ENCODE assay signal across 27 mouse cellular contexts in the genomic region with DNA sequence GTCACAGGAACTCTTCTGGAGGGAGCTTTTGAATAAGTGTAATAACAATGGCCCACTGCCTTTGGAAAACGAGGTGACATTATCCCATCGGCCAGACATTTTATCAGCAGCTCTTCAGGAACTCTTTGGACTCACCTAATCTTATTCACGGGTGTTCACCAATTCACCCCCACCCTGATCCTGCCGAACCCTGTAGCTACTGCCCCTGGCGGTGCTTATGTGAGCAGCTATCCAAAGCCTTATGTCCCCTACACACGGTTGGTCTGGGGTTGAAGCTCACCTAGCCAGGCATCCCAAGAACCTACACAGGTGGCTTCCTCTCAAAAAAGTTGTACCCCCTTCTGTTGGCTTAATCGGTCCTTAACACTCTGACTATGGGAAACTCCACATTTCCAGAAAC. TPM values are rescaled to one million over a fixed set of nuclear protein-coding genes. Genes with fewer than 3 reads are reported as not detected.
DNase-seq lines count a peak whose midpoint lies in the region; ATAC-seq and TF ChIP-seq lines count a peak whose summit lies in the region.
"Had no signal": no experiment of that assay in that cellular context is flagged by ENCODE, and none has a peak within 500 bp of the region (broad histone marks: within the 10 kb centered on the region; RNA-seq: fewer than 3 reads in every experiment).

No protein-coding gene starts in this region.

- 0 out of 2 replicates have a peak, but pooled peaks have one; percentile 9 for TF ChIP-seq CTCF in heart, postnatal 0 days (IDR thresholded peaks at IDR 0.05; ENCODE audit: low read depth)

- H3K36me3 ChIP-seq in heart, postnatal 0 days (replicated peaks; ENCODE audit: control insufficient read depth, insufficient read depth, low read length), result no peaks in the 10 kb centered on the region
- no peaks in the 10 kb centered on the region for H3K36me3 ChIP-seq in heart, embryonic 12.5 days
- H3K36me3 ChIP-seq in liver, embryonic 12.5 days, result no peaks in the 10 kb centered on the region
- no peaks in the 10 kb centered on the region for H3K36me3 ChIP-seq in forebrain, embryonic 10.5 days (replicated peaks)
- H3K36me3 ChIP-seq: hindbrain, embryonic 13.5 days; midbrain, embryonic 15.5 days; neural tube, embryonic 12.5 days had no signal

- no peak overlapping the region for H3K4me3 ChIP-seq in heart, postnatal 0 days (ENCODE audit: low read depth, low read length)
- no peak overlapping the region for H3K4me3 ChIP-seq in heart, embryonic 12.5 days
- H3K4me3 ChIP-seq in liver, embryonic 12.5 days, result no peak overlapping the region
- no peak overlapping the region for H3K4me3 ChIP-seq in forebrain, embryonic 10.5 days
- H3K4me3 ChIP-seq: hindbrain, embryonic 13.5 days; midbrain, embryonic 15.5 days; neural tube, embryonic 12.5 days had no signal

- no peak overlapping the region for H3K27ac ChIP-seq in heart, postnatal 0 days (ENCODE audit: low read depth)
- no peak overlapping the region for H3K27ac ChIP-seq in heart, embryonic 12.5 days (ENCODE audit: poor library complexity, severe bottlenecking)
- no peak overlapping the region for H3K27ac ChIP-seq in liver, embryonic 12.5 days
- H3K27ac ChIP-seq in forebrain, embryonic 10.5 days, result no peak overlapping the region
- H3K27ac ChIP-seq: hindbrain, embryonic 13.5 days; midbrain, embryonic 15.5 days; neural tube, embryonic 12.5 days had no signal

- H3K9me3 ChIP-seq in heart, postnatal 0 days (replicated peaks; ENCODE audit: control insufficient read depth, low read length), result no peaks in the 10 kb centered on the region
- no peaks in the 10 kb centered on the region for H3K9me3 ChIP-seq in heart, embryonic 12.5 days (replicated peaks)
- no peaks in the 10 kb centered on the region for H3K9me3 ChIP-seq in liver, embryonic 12.5 days (replicated peaks)
- no peaks in the 10 kb centered on the region for H3K9me3 ChIP-seq in forebrain, embryonic 10.5 days
- H3K9me3 ChIP-seq: hindbrain, embryonic 13.5 days; midbrain, embryonic 15.5 days; neural tube, embryonic 12.5 days had no signal

- no peak overlapping the region for H3K4me2 ChIP-seq in heart, postnatal 0 days (ENCODE audit: low read depth, low read length)
- H3K4me2 ChIP-seq in heart, embryonic 12.5 days, result no peak overlapping the region
- H3K4me2 ChIP-seq in liver, embryonic 12.5 days, result no peak overlapping the region
- H3K4me2 ChIP-seq: hindbrain, embryonic 13.5 days; midbrain, embryonic 15.5 days; neural tube, embryonic 12.5 days had no signal

- no peaks in the 10 kb centered on the region for H3K27me3 ChIP-seq in heart, postnatal 0 days (ENCODE audit: control insufficient read depth, insufficient read depth, low read length)
- H3K27me3 ChIP-seq in heart, embryonic 12.5 days (replicated peaks), result no peaks in the 10 kb centered on the region
- H3K27me3 ChIP-seq in liver, embryonic 12.5 days (replicated peaks), result peaks cover 14% of the 10 kb centered on the region
- H3K27me3 ChIP-seq in forebrain, embryonic 10.5 days (ENCODE audit: poor library complexity, severe bottlenecking), result no peaks in the 10 kb centered on the region
- H3K27me3 ChIP-seq: hindbrain, embryonic 13.5 days; midbrain, embryonic 15.5 days; neural tube, embryonic 12.5 days had no signal

- TF ChIP-seq EP300 in heart, postnatal 0 days (IDR thresholded peaks at IDR 0.05; ENCODE audit: low read depth), result no peak

- no peak for ATAC-seq in heart, postnatal 0 days (ENCODE audit: insufficient read depth, low read depth)
- ATAC-seq in heart, embryonic 12.5 days (ENCODE audit: insufficient number of reproducible peaks, low FRiP score), result no peak
- peak; percentile 65 for ATAC-seq in liver, embryonic 12.5 days
- ATAC-seq in megakaryocyte-erythroid progenitor cell, adult 5-6 weeks (replicated peaks; ENCODE audit: low FRiP score, low TSS enrichment, poor library complexity, severe bottlenecking), result peak; percentile 63; the same call in 1 of the 2 replicates
- ATAC-seq: forebrain, embryonic 14.5 days; midbrain, embryonic 15.5 days had no signal

- no peak overlapping the region for H3K9ac ChIP-seq in heart, postnatal 0 days (replicated peaks; ENCODE audit: low read depth, low read length)
- H3K9ac ChIP-seq in heart, embryonic 12.5 days, result no peak overlapping the region
- H3K9ac ChIP-seq in liver, embryonic 12.5 days, result no peak overlapping the region
- H3K9ac ChIP-seq: hindbrain, embryonic 13.5 days; midbrain, embryonic 15.5 days; neural tube, embryonic 12.5 days had no signal

- no peak for DNase-seq in heart, postnatal 0 days (ENCODE audit: low spot score)
- DNase-seq in R1 (ENCODE audit: low read depth, low spot score), result peak; percentile 40
- no peak for DNase-seq in forebrain, embryonic 10.5 days (ENCODE audit: extremely low spot score, low spot score)
- DNase-seq in kidney, adult 18-20 months, result no peak
- DNase-seq: adrenal gland, adult 2 months; cerebellum, adult 11 months; cerebellum, postnatal 10 days; gastrocnemius, postnatal 10 days; heart, adult 18-20 months; heart, postnatal 36 days; kidney, adult 8-10 months; kidney, postnatal 14 days; lung, postnatal 14 days; retina, postnatal 1 day; thymus, postnatal 36 days had no signal

- no peaks in the 10 kb centered on the region for H3K4me1 ChIP-seq in heart, postnatal 0 days (ENCODE audit: control insufficient read depth, insufficient read depth)
- peaks cover 18% of the 10 kb centered on the region for H3K4me1 ChIP-seq in heart, embryonic 12.5 days (replicated peaks)
- H3K4me1 ChIP-seq in liver, embryonic 12.5 days, result peaks cover 12% of the 10 kb centered on the region
- H3K4me1 ChIP-seq in forebrain, embryonic 10.5 days, result peaks cover 13% of the 10 kb centered on the region

- WGBS in heart, postnatal 0 days, result 38% methylated on average over 7 of the region's 7 CpGs
- 47% methylated on average over 7 of the region's 7 CpGs for WGBS in heart, embryonic 12.5 days
- WGBS in liver, embryonic 12.5 days (ENCODE audit: insufficient replicate concordance), result 40% methylated on average over 7 of the region's 7 CpGs
- 65% methylated on average over 7 of the region's 7 CpGs for WGBS in forebrain, embryonic 10.5 days

RNA-seq across cellular contexts. Expression of gene Fgfrl1, which starts 27.6 kb away (rescaled TPM):
- 23.8 and 40.5 TPM in 2 replicates for total RNA-seq in heart, postnatal 0 days (2014; rRNA removed; ENCODE audit: low replicate concordance)
- 8.6 and 9.2 TPM in 2 replicates for polyA plus RNA-seq in heart, postnatal 0 days (2015; fragmentation: Nextera tagmentation; extraction: Ambion mirVana)
- polyA plus RNA-seq in heart, embryonic 12.5 days (2016; fragmentation: Nextera tagmentation; extraction: Ambion mirVana), result 39.1 and 40.1 TPM in 2 replicates
- polyA plus RNA-seq in liver, embryonic 12.5 days (2016; fragmentation: Nextera tagmentation; extraction: Ambion mirVana), result 18.0 and 18.6 TPM in 2 replicates
- 16.8 and 29.8 TPM in 2 replicates for total RNA-seq in megakaryocyte-erythroid progenitor cell, adult 5-6 weeks (2014; fragmentation: Nextera tagmentation)
- total RNA-seq in megakaryocyte-erythroid progenitor cell, adult 5-6 weeks (2017), result 7.5 and 8.4 TPM in 2 replicates
- polyA plus RNA-seq in forebrain, embryonic 10.5 days (2016; fragmentation: Nextera tagmentation; extraction: Ambion mirVana), result 10.4 and 12.3 TPM in 2 replicates

RNA-seq across cellular contexts. Expression of gene Slc26a1, which starts 44.4 kb away (rescaled TPM):
- total RNA-seq in heart, postnatal 0 days (2014; rRNA removed; ENCODE audit: low replicate concordance), result 0.08 TPM in 1 of 2 replicates, not detected in the other
- 0.11 and 0.23 TPM in 2 replicates for polyA plus RNA-seq in heart, postnatal 0 days (2015; fragmentation: Nextera tagmentation; extraction: Ambion mirVana)
- polyA plus RNA-seq in heart, embryonic 12.5 days (2016; fragmentation: Nextera tagmentation; extraction: Ambion mirVana), result 0.54 and 1.0 TPM in 2 replicates
- 12.7 and 12.9 TPM in 2 replicates for polyA plus RNA-seq in liver, embryonic 12.5 days (2016; fragmentation: Nextera tagmentation; extraction: Ambion mirVana)
- total RNA-seq in megakaryocyte-erythroid progenitor cell, adult 5-6 weeks (2014; fragmentation: Nextera tagmentation), result 22.9 and 25.8 TPM in 2 replicates
- total RNA-seq in megakaryocyte-erythroid progenitor cell, adult 5-6 weeks (2017), result 10.7 and 12.3 TPM in 2 replicates
- polyA plus RNA-seq in forebrain, embryonic 10.5 days (2016; fragmentation: Nextera tagmentation; extraction: Ambion mirVana), result 0.77 and 1.0 TPM in 2 replicates
- total RNA-seq: heart, adult 18-20 months; heart, postnatal 36 days had no signal

RNA-seq across cellular contexts. Expression of gene Dgkq, which starts 50.3 kb away (rescaled TPM):
- 11.9 and 34.7 TPM in 2 replicates for total RNA-seq in heart, postnatal 0 days (2014; rRNA removed; ENCODE audit: low replicate concordance)
- 2.9 and 3.0 TPM in 2 replicates for polyA plus RNA-seq in heart, postnatal 0 days (2015; fragmentation: Nextera tagmentation; extraction: Ambion mirVana)
- 8.4 and 9.4 TPM in 2 replicates for polyA plus RNA-seq in heart, embryonic 12.5 days (2016; fragmentation: Nextera tagmentation; extraction: Ambion mirVana)
- 6.2 and 7.1 TPM in 2 replicates for polyA plus RNA-seq in liver, embryonic 12.5 days (2016; fragmentation: Nextera tagmentation; extraction: Ambion mirVana)
- 16.3 and 24.7 TPM in 2 replicates for total RNA-seq in megakaryocyte-erythroid progenitor cell, adult 5-6 weeks (2014; fragmentation: Nextera tagmentation)
- 10.5 and 13.0 TPM in 2 replicates for total RNA-seq in megakaryocyte-erythroid progenitor cell, adult 5-6 weeks (2017)
- 11.3 and 13.3 TPM in 2 replicates for polyA plus RNA-seq in forebrain, embryonic 10.5 days (2016; fragmentation: Nextera tagmentation; extraction: Ambion mirVana)

RNA-seq across cellular contexts. Expression of gene Rnf212, which starts 55.0 kb away (rescaled TPM):
- not detected in 2 replicates for total RNA-seq in heart, postnatal 0 days (2014; rRNA removed; ENCODE audit: low replicate concordance)
- polyA plus RNA-seq in heart, postnatal 0 days (2015; fragmentation: Nextera tagmentation; extraction: Ambion mirVana), result not detected in 2 replicates
- polyA plus RNA-seq in heart, embryonic 12.5 days (2016; fragmentation: Nextera tagmentation; extraction: Ambion mirVana), result 0.65 and 1.2 TPM in 2 replicates
- polyA plus RNA-seq in liver, embryonic 12.5 days (2016; fragmentation: Nextera tagmentation; extraction: Ambion mirVana), result 4.0 and 4.2 TPM in 2 replicates
- not detected in 2 replicates for total RNA-seq in megakaryocyte-erythroid progenitor cell, adult 5-6 weeks (2014; fragmentation: Nextera tagmentation)
- total RNA-seq in megakaryocyte-erythroid progenitor cell, adult 5-6 weeks (2017), result not detected in 2 replicates
- polyA plus RNA-seq in forebrain, embryonic 10.5 days (2016; fragmentation: Nextera tagmentation; extraction: Ambion mirVana), result 0.27 TPM in 1 of 2 replicates, not detected in the other
- total RNA-seq: adrenal gland, adult 2 months; adrenal gland, postnatal 4 days; gastrocnemius, postnatal 10 days; heart, adult 18-20 months; heart, postnatal 36 days; layer of hippocampus, adult 18-20 months; layer of hippocampus, postnatal 25 days; left cerebral cortex, postnatal 10 days had no signal
- polyA plus RNA-seq: adrenal gland, adult 2 months; forebrain, embryonic 14.5 days; heart, embryonic 14.5 days; hindbrain, embryonic 13.5 days; midbrain, embryonic 15.5 days; neural tube, embryonic 12.5 days had no signal

RNA-seq across cellular contexts. Expression of gene Idua, which starts 59.6 kb away (rescaled TPM):
- total RNA-seq in heart, postnatal 0 days (2014; rRNA removed; ENCODE audit: low replicate concordance), result 8.9 and 25.6 TPM in 2 replicates
- 9.0 and 9.6 TPM in 2 replicates for polyA plus RNA-seq in heart, postnatal 0 days (2015; fragmentation: Nextera tagmentation; extraction: Ambion mirVana)
- 16.5 and 17.8 TPM in 2 replicates for polyA plus RNA-seq in heart, embryonic 12.5 days (2016; fragmentation: Nextera tagmentation; extraction: Ambion mirVana)
- 5.9 TPM in 2 replicates for polyA plus RNA-seq in liver, embryonic 12.5 days (2016; fragmentation: Nextera tagmentation; extraction: Ambion mirVana)
- total RNA-seq in megakaryocyte-erythroid progenitor cell, adult 5-6 weeks (2014; fragmentation: Nextera tagmentation), result 19.9 and 20.7 TPM in 2 replicates
- total RNA-seq in megakaryocyte-erythroid progenitor cell, adult 5-6 weeks (2017), result 2.8 and 7.8 TPM in 2 replicates
- 10.2 and 11.0 TPM in 2 replicates for polyA plus RNA-seq in forebrain, embryonic 10.5 days (2016; fragmentation: Nextera tagmentation; extraction: Ambion mirVana)

Comparison
In these comparisons a context has a peak if more than half of its experiments do, and no peak if none do; other contexts are left out.
1. ATAC-seq: peak in liver, embryonic 12.5 days (single experiment) and megakaryocyte-erythroid progenitor cell, adult 5-6 weeks (single experiment); none in heart, postnatal 0 days (single experiment) and heart, embryonic 12.5 days (single experiment).